In the genomic region with DNA sequence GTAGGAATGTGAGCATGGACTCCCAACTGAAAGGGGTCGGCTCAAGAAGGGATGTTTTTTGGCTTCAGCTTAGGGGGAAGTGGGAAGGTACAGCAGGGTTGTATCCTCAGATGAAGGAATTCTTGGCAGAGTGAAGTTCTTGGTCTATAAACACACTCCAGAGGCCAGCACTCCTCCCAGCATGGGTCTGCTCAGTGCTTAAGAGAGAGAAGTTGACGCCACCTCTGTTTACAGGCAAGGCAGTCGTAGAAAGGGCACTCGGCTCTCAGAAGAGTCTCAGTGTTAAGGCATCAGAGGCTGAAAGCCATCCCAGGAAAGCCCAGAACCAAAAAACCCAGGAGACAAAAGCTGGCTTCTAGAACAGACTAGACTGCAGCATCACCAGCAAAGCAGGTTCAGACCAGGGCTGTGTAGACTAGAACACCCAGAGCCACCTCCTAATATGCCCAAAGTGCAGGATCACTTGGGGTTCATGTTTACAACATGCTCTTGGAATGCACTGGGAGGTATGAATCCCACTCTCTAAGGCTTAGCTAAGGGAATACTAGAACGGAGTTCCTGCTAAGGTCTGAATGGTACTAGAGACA, we compare ENCODE assay signal across 23 mouse cellular contexts. TPM values are rescaled to one million over a fixed set of nuclear protein-coding genes. Genes with fewer than 3 reads are reported as not detected.
DNase-seq lines count a peak whose midpoint lies in the region; ATAC-seq lines count a peak whose summit lies in the region.
"Had no signal": no experiment of that assay in that cellular context is flagged by ENCODE, and none has a peak within 500 bp of the region (broad histone marks: within the 10 kb centered on the region; RNA-seq: fewer than 3 reads in every experiment).

No protein-coding gene starts in this region.

- H3K4me2 ChIP-seq in heart, embryonic 15.5 days, result no peak overlapping the region
- H3K4me2 ChIP-seq in liver, embryonic 11.5 days, result no peak overlapping the region
- no peak overlapping the region for H3K4me2 ChIP-seq in embryonic facial prominence, embryonic 15.5 days (replicated peaks)
- no peak overlapping the region for H3K4me2 ChIP-seq in midbrain, embryonic 16.5 days (ENCODE audit: low read length)
- H3K4me2 ChIP-seq: forebrain, embryonic 15.5 days; hindbrain, embryonic 15.5 days; kidney, embryonic 15.5 days; midbrain, embryonic 12.5 days had no signal

- no peak for DNase-seq in heart, postnatal 36 days
- DNase-seq in liver, embryonic 11.5 days (ENCODE audit: low spot score), result peak; percentile 25
- DNase-seq in liver (no peak), adipocyte (ENCODE audit: low spot score) (peak; percentile 22)
- DNase-seq: adrenal gland, postnatal 10 days; cerebellum, adult 2 months; cerebellum, postnatal 25 days; gastrocnemius, postnatal 10 days; heart, adult 18-20 months; kidney, adult 11 months; lung, adult 18-20 months had no signal

- H3K4me1 ChIP-seq in heart, embryonic 15.5 days (replicated peaks), result peaks cover 15% of the 10 kb centered on the region
- H3K4me1 ChIP-seq in liver, embryonic 11.5 days (replicated peaks; ENCODE audit: control insufficient read depth, insufficient read depth, low read length), result no peaks in the 10 kb centered on the region
- H3K4me1 ChIP-seq in embryonic facial prominence, embryonic 15.5 days, result no peaks in the 10 kb centered on the region
- H3K4me1 ChIP-seq in midbrain, embryonic 16.5 days (ENCODE audit: control insufficient read depth, insufficient read depth, low read length), result no peaks in the 10 kb centered on the region
- H3K4me1 ChIP-seq: forebrain, embryonic 15.5 days; hindbrain, embryonic 15.5 days; kidney, embryonic 15.5 days; midbrain, embryonic 12.5 days had no signal

- H3K36me3 ChIP-seq in heart, embryonic 15.5 days, result no peaks in the 10 kb centered on the region
- no peaks in the 10 kb centered on the region; the same call in 1 of the 2 replicates for H3K36me3 ChIP-seq in liver, embryonic 11.5 days (ENCODE audit: control insufficient read depth, insufficient read depth, low read length)
- no peaks in the 10 kb centered on the region; the same call in 1 of the 2 replicates for H3K36me3 ChIP-seq in embryonic facial prominence, embryonic 15.5 days
- H3K36me3 ChIP-seq in midbrain, embryonic 16.5 days (ENCODE audit: control insufficient read depth, insufficient read depth, low read length), result no peaks in the 10 kb centered on the region
- H3K36me3 ChIP-seq: forebrain, embryonic 15.5 days; hindbrain, embryonic 15.5 days; midbrain, embryonic 12.5 days had no signal

- no peak overlapping the region for H3K4me3 ChIP-seq in heart, embryonic 15.5 days
- no peak overlapping the region for H3K4me3 ChIP-seq in liver, embryonic 11.5 days (ENCODE audit: low read depth, low read length)
- no peak overlapping the region for H3K4me3 ChIP-seq in embryonic facial prominence, embryonic 15.5 days (replicated peaks)
- no peak overlapping the region for H3K4me3 ChIP-seq in midbrain, embryonic 16.5 days (ENCODE audit: low read depth, low read length)
- H3K4me3 ChIP-seq: forebrain, embryonic 15.5 days; hindbrain, embryonic 15.5 days; kidney, embryonic 15.5 days; left cerebral cortex, adult 2 months; midbrain, embryonic 12.5 days had no signal

- intact Hi-C loops in heart, postnatal 36 days (cut with DNase I), result loop anchor here (5.0 to 10.0 kb wide), 3 partner anchors 314 to 514 kb away; partner anchors contain the start of genes Spata48 and Zpbp

- 49% methylated on average over 5 of the region's 5 CpGs for WGBS in heart, embryonic 15.5 days
- 71% methylated on average over 5 of the region's 5 CpGs for whole genome bisulfite sequencing in liver, embryonic 11.5 days
- 61% methylated on average over 5 of the region's 5 CpGs for WGBS in embryonic facial prominence, embryonic 15.5 days
- 79% methylated on average over 5 of the region's 5 CpGs for WGBS in midbrain, embryonic 16.5 days

- no peaks in the 10 kb centered on the region for H3K9me3 ChIP-seq in heart, embryonic 15.5 days (replicated peaks)
- no peaks in the 10 kb centered on the region for H3K9me3 ChIP-seq in liver, embryonic 11.5 days (ENCODE audit: control insufficient read depth, low read length)
- H3K9me3 ChIP-seq in embryonic facial prominence, embryonic 15.5 days (replicated peaks), result no peaks in the 10 kb centered on the region
- no peaks in the 10 kb centered on the region for H3K9me3 ChIP-seq in midbrain, embryonic 16.5 days (replicated peaks; ENCODE audit: control insufficient read depth, low read length, poor library complexity, severe bottlenecking)
- H3K9me3 ChIP-seq: forebrain, embryonic 15.5 days; hindbrain, embryonic 15.5 days; kidney, embryonic 15.5 days; midbrain, embryonic 12.5 days had no signal

- H3K9ac ChIP-seq in heart, embryonic 15.5 days, result no peak overlapping the region
- H3K9ac ChIP-seq in liver, embryonic 11.5 days (ENCODE audit: low read depth, low read length), result no peak overlapping the region
- no peak overlapping the region for H3K9ac ChIP-seq in embryonic facial prominence, embryonic 15.5 days
- no peak overlapping the region for H3K9ac ChIP-seq in midbrain, embryonic 16.5 days (ENCODE audit: low read depth, low read length)
- H3K9ac ChIP-seq: forebrain, embryonic 15.5 days; hindbrain, embryonic 15.5 days; kidney, embryonic 15.5 days; midbrain, embryonic 12.5 days had no signal

- peak overlapping the region; percentile 53 for H3K27ac ChIP-seq in heart, embryonic 15.5 days
- no peak overlapping the region for H3K27ac ChIP-seq in liver, embryonic 11.5 days (ENCODE audit: low read depth, low read length)
- H3K27ac ChIP-seq in embryonic facial prominence, embryonic 15.5 days (replicated peaks), result no peak overlapping the region
- no peak overlapping the region for H3K27ac ChIP-seq in midbrain, embryonic 16.5 days (ENCODE audit: low read length)
- H3K27ac ChIP-seq: forebrain, embryonic 15.5 days; hindbrain, embryonic 15.5 days; kidney, embryonic 15.5 days; left cerebral cortex, adult 2 months; midbrain, embryonic 12.5 days had no signal

- no peaks in the 10 kb centered on the region for H3K27me3 ChIP-seq in heart, embryonic 15.5 days
- H3K27me3 ChIP-seq in liver, embryonic 11.5 days (replicated peaks; ENCODE audit: control insufficient read depth, insufficient read depth, low read length), result no peaks in the 10 kb centered on the region
- no peaks in the 10 kb centered on the region for H3K27me3 ChIP-seq in embryonic facial prominence, embryonic 15.5 days
- no peaks in the 10 kb centered on the region for H3K27me3 ChIP-seq in midbrain, embryonic 16.5 days (ENCODE audit: control insufficient read depth, insufficient read depth, low read depth, low read length)
- H3K27me3 ChIP-seq: forebrain, embryonic 15.5 days; hindbrain, embryonic 15.5 days; kidney, embryonic 15.5 days; midbrain, embryonic 12.5 days had no signal

- ATAC-seq in heart, embryonic 15.5 days (replicated peaks; ENCODE audit: insufficient number of reproducible peaks, insufficient read depth, low FRiP score, low read depth), result 0 out of 2 replicates have a peak, but pooled peaks have one; percentile 25
- no peak for ATAC-seq in liver, embryonic 11.5 days (replicated peaks; ENCODE audit: low FRiP score)
- 0 out of 2 replicates have a peak, but pooled peaks have one; percentile 65 for ATAC-seq in embryonic facial prominence, embryonic 15.5 days (ENCODE audit: insufficient number of reproducible peaks, low FRiP score, low TSS enrichment, low read depth)
- no peak for ATAC-seq in midbrain, embryonic 16.5 days
- ATAC-seq: activated CD4-positive, CD25-positive, alpha-beta regulatory T cell, adult 4 months; forebrain, embryonic 15.5 days had no signal

RNA-seq across cellular contexts. Expression of gene Grb10, which starts 59.8 kb away (rescaled TPM):
- 503 and 529 TPM in 2 replicates for polyA plus RNA-seq in heart, embryonic 15.5 days (2015; fragmentation: Nextera tagmentation; extraction: Ambion mirVana)
- total RNA-seq in heart, postnatal 36 days (2021), result 100 to 1,000 TPM in 1 of 2 experiments, 10 to 100 TPM in 1; 66.6 to 110 TPM
- 172 and 195 TPM in 2 replicates for polyA plus RNA-seq in liver, embryonic 11.5 days (2014; fragmentation: Nextera tagmentation; extraction: Ambion mirVana)
- polyA plus RNA-seq in embryonic facial prominence, embryonic 15.5 days (2015; fragmentation: Nextera tagmentation; extraction: Ambion mirVana), result 396 and 421 TPM in 2 replicates
- 74.6 and 92.9 TPM in 2 replicates for polyA plus RNA-seq in midbrain, embryonic 16.5 days (2015; fragmentation: Nextera tagmentation; extraction: Ambion mirVana)
- total RNA-seq: MEL; monocyte, adult 5-6 weeks; neutrophil, adult 5-6 weeks had no signal
- polyA plus RNA-seq: activated CD4-positive, CD25-positive, alpha-beta regulatory T cell, adult 4 months had no signal

Comparison
In these comparisons a context has a peak if more than half of its experiments do, and no peak if none do; other contexts are left out.
1. DNase-seq: peak in liver, embryonic 11.5 days (single experiment) and adipocyte (single experiment); none in heart, postnatal 36 days (0 of 2) and liver (single experiment).
2. ATAC-seq: peak in heart, embryonic 15.5 days (single experiment) and embryonic facial prominence, embryonic 15.5 days (single experiment); none in liver, embryonic 11.5 days (single experiment) and midbrain, embryonic 16.5 days (single experiment).